Comparison of ENCODE assay signal across 28 mouse cellular contexts in the genomic region with DNA sequence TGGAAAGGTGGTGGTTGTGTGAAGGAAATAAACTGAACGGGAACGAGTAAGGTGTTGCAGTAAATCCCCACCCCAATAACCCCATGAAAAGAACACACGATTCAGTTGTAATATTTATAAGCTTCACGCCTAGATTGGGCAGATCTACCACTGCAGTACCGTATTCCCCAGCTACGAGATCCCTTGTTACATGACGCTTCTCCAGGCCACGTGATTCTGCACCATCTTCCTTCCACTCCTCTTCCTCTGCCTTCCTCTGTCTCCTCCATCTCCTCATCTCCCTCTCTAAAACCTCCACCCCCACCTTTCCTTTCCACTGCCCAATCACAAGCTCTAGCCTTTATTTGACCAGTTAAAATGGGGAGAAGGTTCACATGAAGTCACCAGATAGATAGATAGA. TPM values are rescaled to one million over a fixed set of nuclear protein-coding genes. Genes with fewer than 3 reads are reported as not detected.
DNase-seq lines count a peak whose midpoint lies in the region; ATAC-seq and TF ChIP-seq lines count a peak whose summit lies in the region.
"Had no signal": no experiment of that assay in that cellular context is flagged by ENCODE, and none has a peak within 500 bp of the region (broad histone marks: within the 10 kb centered on the region; RNA-seq: fewer than 3 reads in every experiment).

No protein-coding gene starts in this region.

- no peaks in the 10 kb centered on the region for H3K27me3 ChIP-seq in erythroblast, embryonic 14.5 days (ENCODE audit: control insufficient read depth)
- H3K27me3 ChIP-seq in MEL (ENCODE audit: control insufficient read depth in 1 of 2, insufficient read depth in 2 of 2, low read length in 2 of 2), result no peaks in the 10 kb centered on the region
- no peaks in the 10 kb centered on the region for H3K27me3 ChIP-seq in liver, embryonic 14.5 days (ENCODE audit: control insufficient read depth, insufficient read depth, low read length)
- no peaks in the 10 kb centered on the region for H3K27me3 ChIP-seq in liver, postnatal 0 days (ENCODE audit: insufficient read depth, low read length)
- H3K27me3 ChIP-seq: embryonic facial prominence, embryonic 13.5 days; heart, embryonic 12.5 days; heart, embryonic 15.5 days; hindbrain, embryonic 13.5 days had no signal

- TF ChIP-seq EP300 in MEL (IDR thresholded peaks at IDR 0.05; ENCODE audit: low read depth in 1 of 2, low read length in 2 of 2), result no peak
- no peak for TF ChIP-seq EP300 in liver, embryonic 14.5 days (IDR thresholded peaks at IDR 0.05; ENCODE audit: low read depth)
- TF ChIP-seq EP300 in liver, postnatal 0 days (IDR thresholded peaks at IDR 0.05; ENCODE audit: low read depth), result no peak

- ATAC-seq in erythroblast, adult 5-6 weeks (replicated peaks; ENCODE audit: low FRiP score, poor library complexity, severe bottlenecking), result no peak
- ATAC-seq in liver, embryonic 14.5 days (ENCODE audit: insufficient read depth), result peak; percentile 14; the same call in 1 of the 2 replicates
- no peak for ATAC-seq in liver, postnatal 0 days
- ATAC-seq: forebrain, embryonic 14.5 days; forebrain, postnatal 0 days; hindbrain, embryonic 16.5 days; Patski had no signal

- H3K27ac ChIP-seq in MEL (ENCODE audit: control insufficient read depth, low read depth, low read length), result peak overlapping the region; percentile 94
- H3K27ac ChIP-seq in liver, embryonic 14.5 days, result peak overlapping the region; percentile 38
- H3K27ac ChIP-seq in liver, postnatal 0 days (ENCODE audit: low read depth), result 0 out of 2 replicates have a peak overlapping the region, but pooled peaks have one; percentile 26
- H3K27ac ChIP-seq: embryonic facial prominence, embryonic 10.5 days; embryonic facial prominence, embryonic 13.5 days; gastrocnemius, adult 2 months; heart, embryonic 15.5 days; hindbrain, embryonic 10.5 days; hindbrain, embryonic 13.5 days had no signal

- no peaks in the 10 kb centered on the region for H3K79me2 ChIP-seq in MEL (ENCODE audit: control insufficient read depth, insufficient read depth, low read length, poor library complexity)

- H3K4me2 ChIP-seq in liver, embryonic 14.5 days (ENCODE audit: low read depth), result peak overlapping the region; percentile 42
- H3K4me2 ChIP-seq in liver, postnatal 0 days (ENCODE audit: low read depth, low read length), result no peak overlapping the region
- H3K4me2 ChIP-seq: embryonic facial prominence, embryonic 13.5 days; heart, embryonic 12.5 days; heart, embryonic 15.5 days; hindbrain, embryonic 13.5 days had no signal

- TF ChIP-seq RAD21 in MEL (IDR thresholded peaks at IDR 0.05; ENCODE audit: low read depth, low read length), result no peak

- peaks cover 43% of the 10 kb centered on the region for H3K4me1 ChIP-seq in erythroblast, embryonic 14.5 days (ENCODE audit: control insufficient read depth)
- H3K4me1 ChIP-seq in MEL (ENCODE audit: control insufficient read depth in 1 of 2, insufficient read depth in 2 of 2, low read length in 2 of 2), result peaks cover 11 to 21% of the 10 kb centered on the region in 2 experiments; a peak in 3 of 4 replicates
- H3K4me1 ChIP-seq in liver, embryonic 14.5 days (replicated peaks; ENCODE audit: control insufficient read depth in 2 of 2, insufficient read depth in 2 of 2, low read length in 1 of 2), result peaks cover 18 to 30% of the 10 kb centered on the region in 2 experiments
- H3K4me1 ChIP-seq in liver, postnatal 0 days (ENCODE audit: insufficient read depth), result peaks cover 5% of the 10 kb centered on the region
- H3K4me1 ChIP-seq: embryonic facial prominence, embryonic 13.5 days; heart, embryonic 12.5 days; heart, embryonic 15.5 days; hindbrain, embryonic 13.5 days had no signal

- H3K9me3 ChIP-seq in erythroblast, embryonic 14.5 days (ENCODE audit: control insufficient read depth, low read length), result no peaks in the 10 kb centered on the region
- no peaks in the 10 kb centered on the region for H3K9me3 ChIP-seq in MEL (replicated peaks; ENCODE audit: insufficient read depth, low read length)
- no peaks in the 10 kb centered on the region for H3K9me3 ChIP-seq in liver, embryonic 14.5 days (ENCODE audit: control insufficient read depth, low read length)
- no peaks in the 10 kb centered on the region for H3K9me3 ChIP-seq in liver, postnatal 0 days (ENCODE audit: low read length)
- H3K9me3 ChIP-seq: embryonic facial prominence, embryonic 10.5 days; embryonic facial prominence, embryonic 13.5 days; heart, embryonic 12.5 days; heart, embryonic 15.5 days; hindbrain, embryonic 10.5 days; hindbrain, embryonic 13.5 days had no signal

- H3K4me3 ChIP-seq in erythroblast, embryonic 14.5 days (replicated peaks), result peak overlapping the region; percentile 17
- peak overlapping the region; percentile 0 to 41; a peak in 2 of 4 replicates for H3K4me3 ChIP-seq in MEL (ENCODE audit: control insufficient read depth in 1 of 2, insufficient read depth in 1 of 2, low read depth in 2 of 2, low read length in 2 of 2)
- H3K4me3 ChIP-seq in liver, embryonic 14.5 days (ENCODE audit: insufficient read depth in 1 of 2, low read depth in 2 of 2, low read length in 2 of 2), result no peak overlapping the region
- H3K4me3 ChIP-seq in liver, postnatal 0 days (ENCODE audit: low read depth, low read length), result no peak overlapping the region
- H3K4me3 ChIP-seq: embryonic facial prominence, embryonic 10.5 days; embryonic facial prominence, embryonic 13.5 days; gastrocnemius, adult 2 months; heart, embryonic 12.5 days; heart, embryonic 15.5 days; hindbrain, embryonic 10.5 days; hindbrain, embryonic 13.5 days had no signal

- H3K9ac ChIP-seq in MEL (ENCODE audit: control insufficient read depth, low read depth, low read length, poor library complexity, severe bottlenecking), result peak overlapping the region; percentile 51
- H3K9ac ChIP-seq in liver, embryonic 14.5 days (replicated peaks), result no peak overlapping the region; the same call in 1 of the 2 replicates
- no peak overlapping the region for H3K9ac ChIP-seq in liver, postnatal 0 days (replicated peaks)
- H3K9ac ChIP-seq: embryonic facial prominence, embryonic 13.5 days; forebrain, postnatal 0 days; heart, embryonic 12.5 days; heart, embryonic 15.5 days; hindbrain, embryonic 13.5 days had no signal

- no peak for TF ChIP-seq POLR2A in MEL (IDR thresholded peaks at IDR 0.05; ENCODE audit: control insufficient read depth in 1 of 2, insufficient read depth in 1 of 2, low read depth in 1 of 2, low read length in 2 of 2, poor library complexity in 1 of 2)

- TF ChIP-seq CTCF in MEL (IDR thresholded peaks at IDR 0.05 in 2 of 3, conservative IDR thresholded peaks at IDR 0.05 in 1 of 3; ENCODE audit: control insufficient read depth in 1 of 3, insufficient read depth in 1 of 3, low read depth in 2 of 3, low read length in 3 of 3, poor library complexity in 1 of 3, severe bottlenecking in 1 of 3), result no peak
- no peak for TF ChIP-seq CTCF in liver, embryonic 14.5 days (IDR thresholded peaks at IDR 0.05; ENCODE audit: low read depth)
- TF ChIP-seq CTCF in liver, postnatal 0 days (IDR thresholded peaks at IDR 0.05; ENCODE audit: low read depth), result no peak

- 46% methylated on average over 8 of the region's 8 CpGs for WGBS in liver, embryonic 14.5 days (ENCODE audit: insufficient replicate concordance)
- whole genome bisulfite sequencing in liver, postnatal 0 days (ENCODE audit: insufficient replicate concordance), result 58% methylated on average over 8 of the region's 8 CpGs

- DNase-seq in MEL (ENCODE audit: low read depth, low spot score), result no peak
- DNase-seq in liver, embryonic 14.5 days (ENCODE audit: low read depth in 3 of 3, low spot score in 3 of 3), result no peak
- DNase-seq in liver, postnatal 0 days, result no peak
- DNase-seq in right cerebral cortex, postnatal 10 days (ENCODE audit: low spot score in 2 of 2), result no peak
- DNase-seq in adrenal gland, postnatal 25 days, result no peak
- DNase-seq: adrenal gland, postnatal 10 days; cerebellum, adult 11 months; cerebellum, adult 2 months; cerebellum, adult 9-11 months; cerebellum, postnatal 25 days; embryo, embryonic 11 days; forebrain, postnatal 0 days; gastrocnemius, adult 2 months; gastrocnemius, postnatal 14 days; heart, adult 11 months; heart, postnatal 10 days; heart, postnatal 36 days had no signal

- H3K36me3 ChIP-seq in erythroblast, embryonic 14.5 days (ENCODE audit: control insufficient read depth), result no peaks in the 10 kb centered on the region
- peaks cover 0 to 22% of the 10 kb centered on the region in 2 experiments; a peak in 2 of 4 replicates for H3K36me3 ChIP-seq in MEL (ENCODE audit: control insufficient read depth in 1 of 2, insufficient read depth in 2 of 2, low read length in 2 of 2)
- H3K36me3 ChIP-seq in liver, embryonic 14.5 days (replicated peaks; ENCODE audit: control insufficient read depth, insufficient read depth, low read depth), result no peaks in the 10 kb centered on the region
- no peaks in the 10 kb centered on the region for H3K36me3 ChIP-seq in liver, postnatal 0 days (replicated peaks; ENCODE audit: insufficient read depth, low read length)
- H3K36me3 ChIP-seq: embryonic facial prominence, embryonic 10.5 days; embryonic facial prominence, embryonic 13.5 days; heart, embryonic 12.5 days; heart, embryonic 15.5 days; hindbrain, embryonic 10.5 days; hindbrain, embryonic 13.5 days had no signal

TF ChIP-seq in MEL, 35 proteins besides CTCF, POLR2A, EP300 and RAD21 (continues in another document):
- TF ChIP-seq MAX (IDR thresholded peaks at IDR 0.05; ENCODE audit: low read length) (peak; percentile 72; the same call in 1 of the 2 replicates), E2F4 (IDR thresholded peaks at IDR 0.05; ENCODE audit: borderline replicate concordance, low read depth, low read length) (no peak), ELF1 (IDR thresholded peaks at IDR 0.05; ENCODE audit: low read depth, low read length) (no peak), TBP (IDR thresholded peaks at IDR 0.05; ENCODE audit: low read depth, low read length) (no peak), USF1 (IDR thresholded peaks at IDR 0.05; ENCODE audit: low read depth, low read length) (peak; percentile 88), GATA1 (IDR thresholded peaks at IDR 0.05; ENCODE audit: low read depth, low read length) (0 out of 2 replicates have a peak, but pooled peaks have one; percentile 48), TCF12 (IDR thresholded peaks at IDR 0.05; ENCODE audit: low read depth, low read length) (no peak), RCOR1 (IDR thresholded peaks at IDR 0.05; ENCODE audit: low read depth, low read length) (no peak), TAL1 (IDR thresholded peaks at IDR 0.05; ENCODE audit: low read length) (no peak)

RNA-seq across cellular contexts. Expression of gene Hdhd5, which starts 25.5 kb away (rescaled TPM):
- 0.69 and 0.78 TPM in 2 replicates for polyA plus RNA-seq in erythroblast, embryonic 14.5 days (2012)
- total RNA-seq in erythroblast, adult 5-6 weeks (2015; ENCODE audit: low replicate concordance), result 1.3 TPM in 1 of 2 replicates, not detected in the other
- 0.26 and 2.5 TPM in 2 replicates for total RNA-seq in erythroblast, adult 5-6 weeks (2017; ENCODE audit: low replicate concordance)
- 17.4 and 19.9 TPM in 2 replicates for total RNA-seq in MEL (2012; rRNA removed)
- polyA plus RNA-seq in MEL (2012; ENCODE audit: insufficient read depth in 1 of 2, insufficient read length in 2 of 2, low read depth in 1 of 2, low replicate concordance in 2 of 2, missing spikeins in 1 of 2), result 10 to 100 TPM in 1 of 2 experiments, not detected in 1; 17.8 TPM
- polyA plus RNA-seq in liver, embryonic 14.5 days (2012; rRNA removed), result 8.4 and 8.8 TPM in 2 replicates
- 5.6 and 6.1 TPM in 2 replicates for polyA plus RNA-seq in liver, embryonic 14.5 days (2014; fragmentation: Nextera tagmentation; extraction: Ambion mirVana)
- polyA plus RNA-seq in liver, postnatal 0 days (2015; fragmentation: Nextera tagmentation; extraction: Ambion mirVana), result 6.6 and 7.1 TPM in 2 replicates
- total RNA-seq in adrenal gland, postnatal 25 days (2021), result 28.5 and 37.4 TPM in 2 replicates

Comparison
In these comparisons a context has a peak if more than half of its experiments do, and no peak if none do; other contexts are left out.
1. H3K4me3 ChIP-seq: peak in erythroblast, embryonic 14.5 days (single experiment) and MEL (2 of 2); none in liver, embryonic 14.5 days (0 of 2) and liver, postnatal 0 days (single experiment).
2. H3K27ac ChIP-seq: peak in every context shown above with its lines; median percentile 94 in MEL; 38 in liver, embryonic 14.5 days; 26 in liver, postnatal 0 days.